Mouse (Mus musculus) stomach, embryonic 15.5 days (tissue): ENCODE results near the gene Pnkd. TPM values are rescaled to one million over a fixed set of nuclear protein-coding genes. Genes with fewer than 3 reads are reported as not detected.
A peak's percentile ranks its signal among the peaks of the same experiment; 100 is the strongest.

ENCODE experiments used
- ATAC-seq: fragments of 200-750 bp; cut with Nextera tagmentation; 2 replicates; pipeline ENCODE4 v1.8.0; 2017; ENCODE audit warnings: low read depth, moderate number of reproducible peaks, moderate TSS enrichment; ENCODE audit not compliant: insufficient read depth, low FRiP score
- H3K27ac ChIP-seq: fragments of 300-500 bp; sonication (generic); 2 replicates; pipeline ENCODE4 v1.5.1; 2015; ENCODE audit warnings: mild to moderate bottlenecking, inconsistent platforms
- H3K27me3 ChIP-seq: fragments of 300-500 bp; sonication (generic); replicated peaks from 2 replicates; pipeline ENCODE4 v1.6.1; 2015; ENCODE audit warnings: inconsistent platforms
- H3K36me3 ChIP-seq: fragments of 300-500 bp; sonication (generic); 2 replicates; pipeline ENCODE4 v1.6.1; 2015; ENCODE audit warnings: inconsistent platforms
- H3K4me1 ChIP-seq: fragments of 300-500 bp; sonication (generic); 2 replicates; pipeline ENCODE4 v1.6.1; 2015; ENCODE audit warnings: inconsistent platforms
- H3K4me2 ChIP-seq: fragments of 300-500 bp; sonication (generic); 2 replicates; pipeline ENCODE4 v1.6.1; 2015; ENCODE audit warnings: mild to moderate bottlenecking, inconsistent platforms
- H3K4me3 ChIP-seq: fragments of 300-500 bp; sonication (generic); replicated peaks from 2 replicates; pipeline ENCODE4 v1.5.1; 2015; ENCODE audit warnings: inconsistent platforms
- H3K9ac ChIP-seq: fragments of 300-500 bp; sonication (generic); 2 replicates; pipeline ENCODE4 v1.6.1; 2015; ENCODE audit warnings: inconsistent platforms
- H3K9me3 ChIP-seq: fragments of 300-500 bp; sonication (generic); 2 replicates; pipeline ENCODE4 v1.6.1; 2016; ENCODE audit warnings: inconsistent platforms
- WGBS: fragments of 180-500 bp; shearing (Covaris S2); methylation state at CpG from one replicate; pipeline ENCODE4 v1.1.7; 2015; 5-methylcytosine and 5-hydroxymethylcytosine counted together
- polyA plus RNA-seq: library from polyadenylated mRNA; unstranded; fragments of >200 nt; fragmentation: Nextera tagmentation; extraction: Ambion mirVana; gene quantifications from 2 replicates; pipeline ENCODE4 v1.2.1, GENCODE M21; 2015

The Pnkd gene
- polyA plus RNA-seq, 1 experiment from 2014 or later, result 117 TPM

DNA sequence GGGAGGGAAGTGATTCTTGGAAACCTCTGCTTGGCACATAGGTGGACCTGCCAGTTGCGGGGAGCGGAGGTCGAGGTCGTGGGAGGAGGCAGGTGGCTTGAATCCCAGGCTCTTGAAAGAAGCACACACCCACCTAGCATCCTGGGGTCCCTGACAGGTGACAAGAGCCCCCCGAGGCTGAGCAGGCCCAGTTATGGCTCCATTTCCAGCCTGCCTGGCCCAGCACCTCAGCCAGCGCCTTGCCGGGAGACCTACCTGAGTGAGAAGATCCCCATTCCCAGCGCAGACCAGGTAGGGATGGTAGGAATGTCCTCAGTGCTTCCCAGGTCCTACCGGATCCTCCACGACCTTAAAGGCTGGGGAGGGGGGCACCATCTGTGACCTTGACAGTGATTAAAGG, 90.8 kb downstream of the Pnkd start:
- 71% methylated on average over 10 of the region's 10 CpGs for WGBS
- Histone ChIP-seq H3K36me3 (no peaks in the 10 kb centered on the region), H3K27me3 (no peaks in the 10 kb centered on the region), H3K4me2 (peak overlapping the region; percentile 3; the same call in 1 of the 2 replicates), H3K4me3 (no peak overlapping the region; the same call in 1 of the 2 replicates), H3K9me3 (no peaks in the 10 kb centered on the region), H3K4me1 (0 out of 2 replicates have a peak, but pooled peaks cover 5% of the 10 kb centered on the region), H3K9ac (no peak overlapping the region), H3K27ac (no peak overlapping the region)
- ATAC-seq, result no peak

GRCm38 (mm10) chr1:74376396-74376795, 91.7 kb downstream of the Pnkd start:
- 79% methylated on average over 4 of the region's 4 CpGs for WGBS
- H3K27ac ChIP-seq, result no peak overlapping the region
- ATAC-seq, result no peak

GRCm38 (mm10) chr1:74379058-74379504, 94.4 kb downstream of the Pnkd start:
- Histone ChIP-seq H3K9ac (no peak overlapping the region), H3K27ac (no peak overlapping the region), H3K4me3 (no peak overlapping the region), H3K27me3 (no peaks in the 10 kb centered on the region), H3K9me3 (no peaks in the 10 kb centered on the region), H3K4me1 (0 out of 2 replicates have a peak, but pooled peaks cover 5% of the 10 kb centered on the region), H3K36me3 (no peaks in the 10 kb centered on the region), H3K4me2 (no peak overlapping the region)
- WGBS, result 70% methylated on average over 7 of the region's 7 CpGs
- no peak for ATAC-seq

More at GRCm38 (mm10) chr1:74376396-74376795, 91.7 kb downstream of the Pnkd start:
- Histone ChIP-seq H3K9me3 (no peaks in the 10 kb centered on the region), H3K4me2 (no peak overlapping the region), H3K4me3 (no peak overlapping the region), H3K27me3 (no peaks in the 10 kb centered on the region), H3K4me1 (0 out of 2 replicates have a peak, but pooled peaks cover 5% of the 10 kb centered on the region), H3K36me3 (no peaks in the 10 kb centered on the region), H3K9ac (no peak overlapping the region)

DNA sequence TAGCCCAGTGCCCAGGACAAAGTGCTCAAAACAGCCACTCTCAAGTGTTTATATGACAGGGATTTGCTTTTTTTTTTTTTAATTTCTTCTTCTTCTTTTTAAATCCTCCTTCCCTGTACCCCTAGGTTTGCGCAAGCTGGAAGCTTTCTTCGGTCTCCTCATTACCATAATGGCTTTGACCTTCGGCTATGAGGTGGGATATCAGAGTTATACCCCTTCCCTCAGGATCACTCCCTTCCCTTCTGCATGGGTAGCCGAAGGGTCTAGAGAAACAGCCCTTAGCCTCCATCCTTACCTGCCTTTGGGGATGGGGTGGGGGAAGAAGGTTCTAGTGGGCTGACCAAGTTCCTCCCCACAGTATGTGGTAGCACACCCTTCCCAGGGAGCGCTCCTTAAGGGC, 95.8 kb downstream of the Pnkd start:
- no peak overlapping the region for H3K27ac ChIP-seq
- ATAC-seq, result no peak
- H3K36me3 ChIP-seq, result no peaks in the 10 kb centered on the region
- H3K4me2 ChIP-seq, result no peak overlapping the region
- no peaks in the 10 kb centered on the region for H3K9me3 ChIP-seq
- 0 out of 2 replicates have a peak, but pooled peaks cover 1% of the 10 kb centered on the region for H3K4me1 ChIP-seq
- H3K4me3 ChIP-seq, result no peak overlapping the region
- 71% methylated on average over 5 of the region's 5 CpGs for WGBS
- H3K27me3 ChIP-seq, result no peaks in the 10 kb centered on the region
- H3K9ac ChIP-seq, result no peak overlapping the region

GRCm38 (mm10) chr1:74381588-74382021, 96.9 kb downstream of the Pnkd start:
- Histone ChIP-seq H3K9ac (no peak overlapping the region), H3K9me3 (no peaks in the 10 kb centered on the region), H3K36me3 (no peaks in the 10 kb centered on the region), H3K4me3 (no peak overlapping the region), H3K27me3 (no peaks in the 10 kb centered on the region), H3K4me1 (0 out of 2 replicates have a peak, but pooled peaks cover 2% of the 10 kb centered on the region), H3K27ac (no peak overlapping the region), H3K4me2 (no peak overlapping the region)
- no peak; the same call in 1 of the 2 replicates for ATAC-seq
- 87% methylated on average over 10 of the region's 10 CpGs for WGBS

DNA sequence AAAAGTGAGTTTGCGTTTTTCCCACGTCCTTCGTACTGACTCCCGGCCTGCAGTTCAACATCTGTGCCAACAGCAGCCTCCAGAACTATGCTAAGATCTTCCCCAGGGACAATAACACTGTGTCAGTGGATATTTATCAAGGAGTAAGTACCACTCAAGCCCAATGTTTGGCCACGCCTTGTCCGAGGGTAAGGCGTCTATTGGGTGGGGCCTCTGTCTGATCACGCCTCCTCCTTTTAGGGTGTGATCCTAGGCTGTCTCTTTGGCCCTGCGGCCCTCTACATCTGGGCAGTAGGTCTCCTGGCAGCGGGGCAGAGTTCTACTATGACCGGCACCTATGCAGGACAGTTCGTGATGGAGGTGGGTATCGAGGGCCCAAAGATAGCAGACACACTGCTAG, 98.7 kb downstream of the Pnkd start:
- no peak overlapping the region for H3K27ac ChIP-seq
- no peak overlapping the region for H3K4me3 ChIP-seq
- no peaks in the 10 kb centered on the region for H3K36me3 ChIP-seq
- H3K9ac ChIP-seq, result no peak overlapping the region
- no peaks in the 10 kb centered on the region for H3K9me3 ChIP-seq
- H3K4me2 ChIP-seq, result no peak overlapping the region
- WGBS, result 68% methylated on average over 13 of the region's 13 CpGs
- H3K27me3 ChIP-seq, result no peaks in the 10 kb centered on the region
- peaks cover 12% of the 10 kb centered on the region for H3K4me1 ChIP-seq
- no peak for ATAC-seq

- Histone ChIP-seq H3K4me3 (no peak overlapping the region), H3K4me2 (no peak overlapping the region), H3K9me3 (no peaks in the 10 kb centered on the region), H3K27me3 (no peaks in the 10 kb centered on the region), H3K27ac (no peak overlapping the region), H3K36me3 (no peaks in the 10 kb centered on the region), H3K9ac (no peak overlapping the region), H3K4me1 (peaks cover 16% of the 10 kb centered on the region)
- WGBS, result 84% methylated on average over 8 of the region's 8 CpGs
- no peak for ATAC-seq
Measured at GRCm38 (mm10) chr1:74384525-74384924, 99.8 kb downstream of the Pnkd start.

- H3K36me3 ChIP-seq, result no peaks in the 10 kb centered on the region
- H3K27ac ChIP-seq, result no peak overlapping the region
- H3K4me2 ChIP-seq, result no peak overlapping the region
Measured at GRCm38 (mm10) chr1:74385064-74385463, 100.3 kb downstream of the Pnkd start.

DNA sequence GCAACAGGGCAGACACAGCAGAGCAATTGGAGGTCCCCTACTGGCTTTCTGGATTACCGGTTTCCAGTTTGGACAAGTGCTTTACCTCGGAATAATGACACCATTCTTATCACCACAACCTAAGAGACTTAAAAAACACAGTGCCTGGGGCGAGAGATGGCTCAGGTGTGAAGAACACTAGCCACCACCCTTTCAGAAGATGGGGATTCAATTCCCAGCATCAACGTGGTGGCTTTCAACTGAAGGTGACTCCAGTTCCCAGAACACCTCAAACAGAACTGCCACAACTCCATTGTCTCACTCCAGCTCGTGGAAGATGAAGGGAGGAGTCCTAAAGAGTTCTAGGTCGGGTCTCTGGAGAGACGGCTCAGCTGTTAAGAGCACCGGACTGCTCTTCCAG, 100.8 kb downstream of the Pnkd start:
- H3K4me3 ChIP-seq, result no peak overlapping the region
- no peaks in the 10 kb centered on the region for H3K27me3 ChIP-seq
- H3K9ac ChIP-seq, result no peak overlapping the region
- WGBS, result 80% methylated on average over 8 of the region's 8 CpGs
- no peaks in the 10 kb centered on the region for H3K36me3 ChIP-seq
- no peak overlapping the region for H3K27ac ChIP-seq
- H3K4me2 ChIP-seq, result no peak overlapping the region
- peaks cover 26% of the 10 kb centered on the region for H3K4me1 ChIP-seq
- H3K9me3 ChIP-seq, result no peaks in the 10 kb centered on the region
- no peak for ATAC-seq

More at GRCm38 (mm10) chr1:74385064-74385463, 100.3 kb downstream of the Pnkd start:
- no peak for ATAC-seq
- Histone ChIP-seq H3K9me3 (no peaks in the 10 kb centered on the region), H3K4me1 (peaks cover 22% of the 10 kb centered on the region), H3K4me3 (no peak overlapping the region), H3K9ac (no peak overlapping the region), H3K27me3 (no peaks in the 10 kb centered on the region)
- 89% methylated on average over 10 of the region's 10 CpGs for WGBS

DNA sequence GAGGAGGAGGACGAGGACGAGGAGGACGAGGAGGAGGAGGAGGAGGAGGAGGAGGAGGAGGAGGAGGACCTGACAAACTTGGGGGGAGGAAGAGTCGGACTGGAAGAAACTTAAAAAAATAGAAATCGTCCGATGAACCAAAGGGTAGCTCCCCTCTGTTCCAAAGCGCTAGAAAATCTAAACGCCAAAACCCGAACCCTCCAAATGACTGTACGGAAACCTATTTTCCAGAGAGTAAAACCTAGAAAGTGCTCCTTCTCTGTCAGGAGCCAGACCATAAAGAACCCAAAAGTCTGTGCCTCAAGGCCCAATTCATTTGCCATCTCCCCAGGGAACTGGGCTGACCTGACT, 101.6 kb downstream of the Pnkd start:
- peak overlapping the region; percentile 64 for H3K4me2 ChIP-seq
- H3K4me3 ChIP-seq, result peak overlapping the region; percentile 54
- ATAC-seq, result no peak
- H3K9me3 ChIP-seq, result no peaks in the 10 kb centered on the region
- 45% methylated on average over 7 of the region's 10 CpGs for WGBS
- peak overlapping the region; percentile 54 for H3K9ac ChIP-seq
- H3K27ac ChIP-seq, result peak overlapping the region; percentile 99
- peaks cover 31% of the 10 kb centered on the region for H3K4me1 ChIP-seq
- H3K36me3 ChIP-seq, result no peaks in the 10 kb centered on the region
- H3K27me3 ChIP-seq, result no peaks in the 10 kb centered on the region

GRCm38 (mm10) chr1:74386714-74387385, 102.1 kb downstream of the Pnkd start:
- H3K4me2 ChIP-seq, result peak overlapping the region; percentile 64
- H3K9ac ChIP-seq, result peak overlapping the region; percentile 54
- H3K27me3 ChIP-seq, result no peaks in the 10 kb centered on the region
- peak overlapping the region; percentile 54 for H3K4me3 ChIP-seq
- ATAC-seq, result peak; percentile 86
- WGBS, result 1% methylated on average over 26 of the region's 26 CpGs
- H3K9me3 ChIP-seq, result no peaks in the 10 kb centered on the region
- peak overlapping the region; percentile 99 for H3K27ac ChIP-seq
- no peaks in the 10 kb centered on the region for H3K36me3 ChIP-seq
- peaks cover 31% of the 10 kb centered on the region for H3K4me1 ChIP-seq

DNA sequence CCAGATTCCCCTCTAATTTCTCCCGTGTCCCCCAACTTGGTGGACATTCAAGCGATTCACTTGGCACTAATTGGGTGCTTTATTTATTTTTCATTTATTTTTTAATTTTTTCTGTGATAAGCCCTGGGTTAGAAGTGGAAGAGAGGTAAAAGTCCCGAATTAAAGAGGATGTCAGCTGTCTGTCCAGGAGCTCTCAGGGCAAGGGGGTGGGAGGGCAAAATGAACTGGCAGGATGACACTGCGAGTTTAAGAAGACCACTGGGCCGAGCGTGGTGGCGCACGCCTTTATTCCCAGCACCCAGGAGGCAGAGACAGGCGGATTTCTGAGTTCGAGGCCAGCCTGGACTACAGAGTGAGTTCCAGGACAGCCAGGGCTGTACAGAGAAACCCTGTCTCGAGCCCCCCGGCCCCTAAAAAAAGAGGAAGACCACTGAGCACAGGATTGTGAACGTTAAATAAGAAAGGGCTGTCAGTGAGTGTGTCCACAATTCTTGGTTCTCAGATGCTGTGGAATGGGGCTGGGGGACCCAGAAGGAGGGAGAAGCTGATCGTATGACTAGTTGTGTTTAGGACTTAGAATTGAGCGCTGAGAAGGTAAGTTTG, 102.8 kb downstream of the Pnkd start:
- no peaks in the 10 kb centered on the region for H3K36me3 ChIP-seq
- no peaks in the 10 kb centered on the region for H3K27me3 ChIP-seq
- 50% methylated on average over 15 of the region's 15 CpGs for WGBS
- H3K4me3 ChIP-seq, result peak overlapping the region; percentile 54
- ATAC-seq, result no peak
- H3K9me3 ChIP-seq, result no peaks in the 10 kb centered on the region
- peak overlapping the region; percentile 54; the same call in 1 of the 2 replicates for H3K9ac ChIP-seq
- peak overlapping the region; percentile 99 for H3K27ac ChIP-seq
- peak overlapping the region; percentile 64 for H3K4me2 ChIP-seq
- peaks cover 31% of the 10 kb centered on the region for H3K4me1 ChIP-seq
